Mouse (Mus musculus) heart, postnatal 0 days (tissue): ENCODE measurements at regions not wholly inside any gene's neighbourhood (a gene's known extent, or its start where the extent isn't known, plus 50 kb on each side); places are given as distances from the start of the nearest gene placed in this dataset.
A peak's percentile ranks its signal among the peaks of the same experiment; 100 is the strongest.

Experiments
- ATAC-seq: fragments of 200-750 bp; cut with Nextera tagmentation; 2 replicates; pipeline ENCODE4 v1.8.0; 2017; ENCODE audit warnings: low read depth, moderate number of reproducible peaks, moderate library complexity; ENCODE audit not compliant: insufficient read depth
- DNase-seq: peaks from one replicate; pipeline ENCODE4 v3.0.0-alpha.2; 2016; ENCODE audit warnings: low spot score
- H3K27ac ChIP-seq: fragments of 300-500 bp; sonication (generic); 2 replicates; pipeline ENCODE4 v1.5.1; 2014; ENCODE audit warnings: low read depth, mild to moderate bottlenecking
- H3K27me3 ChIP-seq: fragments of 300-500 bp; sonication (generic); 2 replicates; pipeline ENCODE4 v1.6.1; 2014; ENCODE audit warnings: low read length, mixed read lengths; ENCODE audit not compliant: control insufficient read depth, insufficient read depth
- H3K36me3 ChIP-seq: fragments of 300-500 bp; sonication (generic); replicated peaks from 2 replicates; pipeline ENCODE4 v1.6.1; 2014; ENCODE audit warnings: low read length, mixed read lengths; ENCODE audit not compliant: control insufficient read depth, insufficient read depth
- H3K4me1 ChIP-seq: fragments of 300-500 bp; sonication (generic); 2 replicates; pipeline ENCODE4 v1.6.1; 2014; ENCODE audit warnings: antibody characterized with exemption; ENCODE audit not compliant: control insufficient read depth, insufficient read depth
- H3K4me2 ChIP-seq: fragments of 300-500 bp; sonication (generic); 2 replicates; pipeline ENCODE4 v1.6.1; 2014; ENCODE audit warnings: low read depth, mild to moderate bottlenecking, low read length, moderate library complexity
- H3K4me3 ChIP-seq: fragments of 300-500 bp; sonication (generic); 2 replicates; pipeline ENCODE4 v1.5.1; 2014; ENCODE audit warnings: low read depth, low read length
- H3K9ac ChIP-seq: fragments of 300-500 bp; sonication (generic); replicated peaks from 2 replicates; pipeline ENCODE4 v1.6.1; 2014; ENCODE audit warnings: low read depth, low read length, mixed read lengths
- H3K9me3 ChIP-seq: fragments of 300-500 bp; sonication (generic); replicated peaks from 2 replicates; pipeline ENCODE4 v1.6.1; 2016; ENCODE audit warnings: low read length; ENCODE audit not compliant: control insufficient read depth
- CTCF ChIP-seq: IDR thresholded peaks from 2 replicates; pipeline ENCODE4 v1.5.1; 2016; ENCODE audit warnings: antibody characterized with exemption, control low read depth, low read depth
- EP300 ChIP-seq: IDR thresholded peaks from 2 replicates; pipeline ENCODE4 v1.6.1; 2016; ENCODE audit warnings: antibody characterized with exemption, low read depth
- WGBS: fragments of 180-500 bp; shearing (Covaris S2); extraction: QIAGEN DNeasy Blood & Tissue Kit; methylation state at CpG from one replicate; pipeline ENCODE4 v1.1.7; 2014; 5-methylcytosine and 5-hydroxymethylcytosine counted together

GRCm38 (mm10) chr1:73354447-73354846 is 338.7 kb upstream of the Tnp1 start:
- Histone ChIP-seq H3K4me1 (no peaks in the 10 kb centered on the region), H3K27ac (no peak overlapping the region), H3K27me3 (no peaks in the 10 kb centered on the region), H3K36me3 (no peaks in the 10 kb centered on the region), H3K4me3 (no peak overlapping the region), H3K4me2 (no peak overlapping the region), H3K9ac (no peak overlapping the region), H3K9me3 (no peaks in the 10 kb centered on the region)
- no peak for DNase-seq
- TF ChIP-seq CTCF, result no peak
- WGBS, result 71% methylated on average over 1 of the region's 1 CpGs
- ATAC-seq, result no peak

GRCm38 (mm10) chr1:73348476-73348875 is 332.8 kb upstream of the Tnp1 start:
- TF ChIP-seq CTCF (no peak), EP300 (no peak)
- Histone ChIP-seq H3K4me3 (no peak overlapping the region), H3K9ac (no peak overlapping the region), H3K4me1 (no peaks in the 10 kb centered on the region), H3K9me3 (no peaks in the 10 kb centered on the region), H3K27ac (no peak overlapping the region), H3K27me3 (no peaks in the 10 kb centered on the region), H3K36me3 (no peaks in the 10 kb centered on the region), H3K4me2 (no peak overlapping the region)
- DNase-seq (no peak), ATAC-seq (no peak)
- 43% methylated on average over 6 of the region's 6 CpGs for WGBS

GRCm38 (mm10) chr1:73344587-73344986 is 328.9 kb upstream of the Tnp1 start:
- Histone ChIP-seq H3K4me3 (no peak overlapping the region), H3K27ac (no peak overlapping the region), H3K36me3 (no peaks in the 10 kb centered on the region), H3K27me3 (no peaks in the 10 kb centered on the region), H3K9me3 (no peaks in the 10 kb centered on the region), H3K4me1 (no peaks in the 10 kb centered on the region), H3K4me2 (no peak overlapping the region), H3K9ac (no peak overlapping the region)
- DNase-seq (no peak), ATAC-seq (no peak)
- no peak for TF ChIP-seq CTCF
- no peak for TF ChIP-seq EP300
- WGBS, result 34% methylated on average over 1 of the region's 1 CpGs

DNA sequence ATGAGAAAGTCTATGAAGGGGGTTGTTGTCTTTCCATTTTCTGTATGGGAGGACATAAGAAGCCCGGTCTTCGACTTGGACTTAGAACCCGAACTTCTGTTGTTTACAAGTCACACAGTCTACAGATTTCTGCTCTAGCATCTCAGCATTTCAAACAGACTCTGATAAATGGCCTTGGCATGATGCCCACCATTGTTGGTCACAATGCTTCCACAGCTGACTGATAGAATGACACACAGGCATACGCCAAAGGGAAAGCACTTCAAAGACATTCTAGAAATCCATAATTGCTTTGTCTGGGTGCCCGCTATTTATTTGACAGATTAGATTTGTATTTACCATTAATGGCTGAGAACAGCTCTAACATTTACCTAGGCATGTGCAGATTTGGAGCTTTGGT is 326.2 kb upstream of the Tnp1 start:
- peak; percentile 8 for DNase-seq
- Histone ChIP-seq H3K4me3 (no peak overlapping the region), H3K36me3 (no peaks in the 10 kb centered on the region), H3K9me3 (no peaks in the 10 kb centered on the region), H3K4me2 (no peak overlapping the region), H3K27me3 (no peaks in the 10 kb centered on the region), H3K27ac (no peak overlapping the region), H3K9ac (no peak overlapping the region), H3K4me1 (no peaks in the 10 kb centered on the region)
- ATAC-seq, result no peak
- WGBS, result 56% methylated on average over 5 of the region's 5 CpGs
- TF ChIP-seq EP300 (no peak), CTCF (no peak)

- TF ChIP-seq CTCF (no peak), EP300 (no peak)
- no peaks in the 10 kb centered on the region for H3K4me1 ChIP-seq
- no peak for DNase-seq
Observed at GRCm38 (mm10) chr1:73337401-73337800, 321.7 kb upstream of the Tnp1 start.

DNA sequence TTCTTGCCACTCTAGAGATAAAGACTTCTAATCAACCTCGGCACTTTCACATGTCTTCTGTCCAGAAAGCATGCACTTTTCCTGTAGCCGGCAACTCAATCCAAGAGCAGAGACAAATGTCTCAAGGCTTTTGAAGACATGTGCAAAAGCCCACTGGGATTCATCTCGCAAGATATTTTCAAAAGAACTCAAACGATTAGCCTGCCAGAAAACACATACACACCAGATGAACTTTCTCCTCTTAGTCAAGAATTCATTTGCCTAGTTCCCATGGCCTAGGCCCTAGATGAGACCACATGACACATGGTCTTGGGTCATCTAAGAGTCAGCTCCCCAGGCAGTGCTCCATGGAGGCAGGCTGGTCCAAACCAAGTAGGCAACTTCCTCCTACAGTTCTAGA is 293.8 kb upstream of the Tnp1 start:
- WGBS, result 53% methylated on average over 4 of the region's 4 CpGs
- Histone ChIP-seq H3K4me3 (no peak overlapping the region), H3K27me3 (0 out of 2 replicates have a peak, but pooled peaks cover 3% of the 10 kb centered on the region), H3K27ac (no peak overlapping the region), H3K4me1 (no peaks in the 10 kb centered on the region), H3K9me3 (no peaks in the 10 kb centered on the region), H3K36me3 (no peaks in the 10 kb centered on the region), H3K9ac (no peak overlapping the region), H3K4me2 (no peak overlapping the region)
- DNase-seq (no peak), ATAC-seq (no peak)
- TF ChIP-seq CTCF (no peak), EP300 (no peak)

More at GRCm38 (mm10) chr1:73337401-73337800, 321.7 kb upstream of the Tnp1 start:
- ATAC-seq, result no peak
- Histone ChIP-seq H3K27me3 (no peaks in the 10 kb centered on the region), H3K36me3 (no peaks in the 10 kb centered on the region), H3K4me2 (no peak overlapping the region), H3K9ac (no peak overlapping the region), H3K9me3 (no peaks in the 10 kb centered on the region), H3K4me3 (no peak overlapping the region), H3K27ac (no peak overlapping the region)
- 59% methylated on average over 2 of the region's 2 CpGs for WGBS
